Mouse (Mus musculus): ENCODE results near the gene Rptor. TPM values are rescaled to one million over a fixed set of nuclear protein-coding genes. Genes with fewer than 3 reads are reported as not detected.

Rptor gene
- polyA plus RNA-seq, 1 experiment from 2014 or later, result 12.5 TPM

DNA sequence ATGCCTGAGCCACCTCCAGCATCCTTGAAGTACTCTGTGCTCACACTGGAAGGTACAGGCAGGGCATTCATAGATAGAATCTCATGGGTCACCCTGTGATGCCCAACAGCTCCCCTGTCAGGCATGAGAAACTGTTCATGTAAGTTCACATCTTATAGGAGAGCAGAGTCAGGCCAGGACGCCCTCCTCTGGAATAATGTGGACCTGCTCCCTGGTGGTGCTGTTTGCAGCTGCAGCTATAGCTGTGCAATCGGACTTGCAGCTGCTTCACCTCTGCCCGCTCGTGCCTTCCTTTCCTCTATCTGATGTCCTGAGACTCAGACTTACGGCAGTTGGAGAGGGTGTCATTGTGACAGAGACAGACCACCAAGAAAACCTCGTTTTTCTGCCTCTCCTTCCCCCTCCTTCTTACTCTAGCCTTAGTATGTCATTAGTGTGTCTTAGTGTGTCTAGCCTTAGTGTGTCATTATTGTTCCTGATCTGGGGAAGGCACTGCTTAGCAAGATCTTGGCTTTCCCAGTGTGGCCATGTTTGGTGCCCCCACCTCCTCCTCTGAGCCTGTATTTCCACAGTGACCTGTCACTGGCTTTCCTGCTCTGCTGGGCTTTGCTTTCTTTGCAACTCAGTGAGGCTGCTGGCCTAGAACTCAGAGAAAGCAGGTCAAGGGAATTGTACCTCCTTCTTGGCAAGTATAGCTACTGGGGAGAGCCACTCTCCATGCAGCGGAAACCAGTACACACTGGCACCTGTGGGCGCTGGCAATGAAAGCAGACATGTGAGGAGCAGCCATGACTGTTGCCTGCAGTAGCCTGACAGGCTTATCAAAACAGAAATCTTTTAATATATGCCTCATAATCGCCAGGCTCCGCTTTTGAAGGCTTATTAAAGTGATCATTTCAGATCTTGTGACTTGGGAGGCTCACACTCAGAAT is 237.0 kb downstream of the Rptor start:
- Histone ChIP-seq H3K9ac (no peak overlapping the region), H3K36me3 (peaks cover 30% of the 10 kb centered on the region), H3K4me2 (no peak overlapping the region), H3K27me3 (no peaks in the 10 kb centered on the region), H3K9me3 (no peaks in the 10 kb centered on the region), H3K4me1 (no peaks in the 10 kb centered on the region), H3K27ac (no peak overlapping the region), H3K4me3 (no peak overlapping the region)
- ATAC-seq (ENCODE audit: insufficient number of reproducible peaks, insufficient read depth, low FRiP score, low TSS enrichment, low read depth), result no peak
- 78% methylated on average over 10 of the region's 10 CpGs for WGBS

DNA sequence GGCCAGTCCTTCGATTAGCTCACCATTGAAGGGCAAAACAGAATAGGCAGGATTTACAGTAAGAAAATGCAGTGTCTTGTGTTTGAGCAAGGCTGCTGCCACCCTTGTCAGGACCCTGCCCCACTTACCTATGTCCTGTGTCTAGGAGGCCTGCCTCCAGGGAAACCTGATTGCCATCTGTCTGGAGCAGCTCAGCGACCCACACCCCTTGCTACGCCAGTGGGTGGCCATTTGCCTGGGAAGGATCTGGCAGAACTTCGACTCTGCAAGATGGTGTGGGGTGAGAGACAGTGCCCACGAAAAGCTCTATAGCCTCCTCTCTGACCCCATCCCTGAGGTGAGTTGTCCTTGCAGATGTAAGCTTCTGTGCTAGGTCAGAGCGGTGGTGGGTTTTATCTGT is 243.9 kb downstream of the Rptor start:
- H3K4me2 ChIP-seq, result no peak overlapping the region
- peaks cover 63% of the 10 kb centered on the region for H3K36me3 ChIP-seq
- 94% methylated on average over 6 of the region's 6 CpGs for WGBS
- H3K9me3 ChIP-seq, result no peaks in the 10 kb centered on the region
- ATAC-seq (ENCODE audit: insufficient number of reproducible peaks, insufficient read depth, low FRiP score, low TSS enrichment, low read depth), result no peak
- no peak overlapping the region for H3K27ac ChIP-seq
- no peak overlapping the region for H3K4me3 ChIP-seq
- no peak overlapping the region for H3K9ac ChIP-seq
- no peaks in the 10 kb centered on the region for H3K27me3 ChIP-seq
- H3K4me1 ChIP-seq, result no peaks in the 10 kb centered on the region

DNA sequence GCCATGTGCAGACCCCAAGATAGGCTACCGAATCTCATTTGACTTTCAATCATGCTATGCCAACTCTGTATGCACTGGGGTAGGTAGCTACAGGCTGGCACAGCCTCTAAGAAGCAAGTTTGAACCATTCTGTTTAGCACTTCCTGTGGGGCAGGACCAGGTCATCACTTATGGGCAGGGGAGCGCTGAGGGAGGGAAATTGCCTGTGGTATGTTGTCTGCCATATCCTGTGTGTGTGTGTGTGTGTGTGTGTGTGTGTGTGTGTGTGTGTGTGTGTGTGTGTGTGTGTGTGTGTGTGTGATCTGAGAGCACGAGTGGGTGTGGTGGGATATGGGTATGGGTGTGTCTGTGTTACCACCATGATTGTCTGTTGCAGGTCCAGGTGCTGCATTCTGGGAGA is 244.4 kb downstream of the Rptor start:
- Histone ChIP-seq H3K9ac (no peak overlapping the region), H3K27ac (no peak overlapping the region), H3K27me3 (no peaks in the 10 kb centered on the region), H3K4me2 (no peak overlapping the region), H3K4me3 (no peak overlapping the region), H3K4me1 (no peaks in the 10 kb centered on the region), H3K9me3 (no peaks in the 10 kb centered on the region), H3K36me3 (peaks cover 63% of the 10 kb centered on the region)
- 95% methylated on average over 3 of the region's 3 CpGs for WGBS
- no peak for ATAC-seq (ENCODE audit: insufficient number of reproducible peaks, insufficient read depth, low FRiP score, low TSS enrichment, low read depth)

DNA sequence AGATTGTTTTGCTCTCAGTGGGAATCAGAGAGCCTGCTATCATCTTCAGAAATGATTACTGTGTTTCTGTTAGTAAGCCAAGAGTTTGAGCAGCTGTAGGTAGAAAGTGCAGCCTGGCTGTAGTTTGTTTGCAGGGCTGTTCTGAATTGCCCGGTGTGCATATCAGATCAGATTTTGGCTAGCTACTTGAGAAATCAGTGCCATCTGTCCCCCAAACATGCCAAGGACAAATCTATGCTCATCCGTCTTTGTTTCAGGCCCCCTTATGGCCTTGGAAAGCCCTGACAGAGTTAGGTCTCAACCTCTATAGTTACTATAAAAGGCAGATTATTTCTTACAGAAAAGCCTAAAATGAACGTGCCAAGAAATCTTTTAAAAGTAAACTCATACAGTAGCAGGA is 244.9 kb downstream of the Rptor start:
- WGBS, result 72% methylated on average over 3 of the region's 3 CpGs
- Histone ChIP-seq H3K36me3 (peaks cover 64% of the 10 kb centered on the region), H3K4me2 (no peak overlapping the region), H3K9me3 (no peaks in the 10 kb centered on the region), H3K9ac (no peak overlapping the region), H3K27me3 (no peaks in the 10 kb centered on the region), H3K4me1 (no peaks in the 10 kb centered on the region), H3K27ac (no peak overlapping the region), H3K4me3 (no peak overlapping the region)
- no peak for ATAC-seq (ENCODE audit: insufficient number of reproducible peaks, insufficient read depth, low FRiP score, low TSS enrichment, low read depth)

DNA sequence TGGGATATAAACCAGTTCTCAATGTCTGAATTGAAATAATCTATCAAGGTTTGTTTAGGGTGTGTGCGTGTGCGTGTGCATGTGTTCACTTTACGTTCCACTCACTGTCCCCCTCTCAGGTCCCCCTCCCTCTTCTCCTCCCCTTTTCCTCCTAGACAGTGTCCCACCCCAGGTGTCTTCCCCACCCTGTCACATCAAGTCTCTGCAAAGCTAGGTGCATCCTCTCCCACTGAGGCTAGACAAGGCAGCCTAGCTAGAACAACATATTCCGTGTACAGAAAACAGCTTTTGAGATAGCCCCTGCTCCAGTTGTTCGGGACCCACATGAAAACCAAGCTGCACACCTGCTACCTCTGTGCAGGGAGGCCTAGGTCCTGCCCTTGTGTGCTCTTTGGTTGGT is 245.5 kb downstream of the Rptor start:
- ATAC-seq (ENCODE audit: insufficient number of reproducible peaks, insufficient read depth, low FRiP score, low TSS enrichment, low read depth), result no peak
- H3K36me3 ChIP-seq, result peaks cover 70% of the 10 kb centered on the region
- WGBS, result 88% methylated on average over 5 of the region's 5 CpGs

DNA sequence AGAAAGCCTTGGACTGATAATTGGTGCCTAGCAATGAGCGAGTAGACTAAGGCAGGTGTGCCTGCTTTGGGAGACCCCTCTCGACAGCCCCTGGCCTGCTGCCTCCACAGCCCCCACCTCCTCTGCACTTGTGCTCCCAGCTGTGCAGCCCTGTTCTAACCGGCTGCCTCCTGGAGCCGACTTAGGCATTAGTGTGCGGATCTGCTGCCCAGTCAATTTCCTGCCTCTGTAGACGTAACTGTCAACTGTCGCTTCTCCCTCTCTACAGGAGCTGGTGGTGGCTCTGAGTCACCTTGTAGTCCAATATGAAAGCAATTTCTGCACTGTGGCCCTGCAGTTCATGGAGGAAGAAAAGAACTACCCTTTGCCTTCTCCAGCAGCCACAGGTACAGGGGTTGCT is 253.3 kb downstream of the Rptor start:
- 75% methylated on average over 7 of the region's 7 CpGs for WGBS

More for the DNA sequence above, 245.5 kb downstream of the Rptor start:
- H3K4me1 ChIP-seq, result no peaks in the 10 kb centered on the region
- no peaks in the 10 kb centered on the region for H3K9me3 ChIP-seq
- no peak overlapping the region for H3K4me3 ChIP-seq
- H3K9ac ChIP-seq, result no peak overlapping the region
- H3K4me2 ChIP-seq, result no peak overlapping the region
- no peaks in the 10 kb centered on the region for H3K27me3 ChIP-seq
- no peak overlapping the region for H3K27ac ChIP-seq

DNA sequence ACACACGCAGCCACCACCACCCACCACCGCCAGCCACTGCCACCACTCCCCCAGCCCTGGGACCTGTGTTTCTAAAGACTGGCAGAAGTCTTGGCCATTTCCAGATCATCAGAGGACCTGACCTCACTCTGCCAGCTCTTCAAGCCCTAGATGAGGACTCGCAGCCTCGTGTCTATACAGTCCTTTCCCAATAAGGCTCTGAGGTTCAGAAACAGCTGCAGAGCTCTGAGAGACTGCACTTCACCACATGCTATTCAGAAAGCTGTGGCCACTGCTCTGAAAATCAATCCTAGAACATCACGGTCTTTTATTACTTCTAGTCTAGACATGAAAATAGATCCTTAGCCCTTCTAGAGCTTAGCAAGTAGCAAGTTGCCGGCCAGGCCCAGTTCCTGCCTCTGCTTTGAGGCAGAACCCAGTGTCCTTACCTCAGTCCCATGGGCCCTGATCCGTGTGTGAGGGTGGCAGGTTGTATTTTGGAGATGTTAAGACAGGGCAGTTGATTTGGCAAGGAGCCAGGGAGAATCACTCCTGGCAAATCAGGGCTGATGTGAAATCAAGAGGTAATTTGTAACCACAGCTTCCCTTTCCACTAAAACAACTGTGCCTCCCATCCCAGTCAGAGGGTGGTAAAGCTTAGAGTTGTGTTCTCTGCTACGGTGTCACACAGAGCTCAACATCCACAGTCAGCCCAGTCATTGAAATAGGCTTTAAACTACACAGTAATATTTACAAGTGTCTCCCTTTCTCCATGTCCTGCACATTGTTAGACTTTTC is 260.0 kb downstream of the Rptor start:
- H3K27ac ChIP-seq, result peak overlapping the region; percentile 48; the same call in 1 of the 2 replicates
- H3K4me2 ChIP-seq, result no peak overlapping the region
- no peak overlapping the region for H3K9ac ChIP-seq
- H3K4me1 ChIP-seq, result peaks cover 33% of the 10 kb centered on the region
- ATAC-seq (ENCODE audit: insufficient number of reproducible peaks, insufficient read depth, low FRiP score, low TSS enrichment, low read depth), result no peak
- no peak overlapping the region for H3K4me3 ChIP-seq
- no peaks in the 10 kb centered on the region for H3K9me3 ChIP-seq
- WGBS, result 74% methylated on average over 8 of the region's 8 CpGs
- no peaks in the 10 kb centered on the region for H3K27me3 ChIP-seq
- H3K36me3 ChIP-seq, result peaks cover 41% of the 10 kb centered on the region

More for the DNA sequence above, 253.3 kb downstream of the Rptor start:
- Histone ChIP-seq H3K4me1 (no peaks in the 10 kb centered on the region), H3K36me3 (peaks cover 84% of the 10 kb centered on the region), H3K27ac (no peak overlapping the region), H3K4me2 (no peak overlapping the region), H3K4me3 (no peak overlapping the region), H3K9me3 (no peaks in the 10 kb centered on the region), H3K27me3 (no peaks in the 10 kb centered on the region), H3K9ac (no peak overlapping the region)
- no peak for ATAC-seq (ENCODE audit: insufficient number of reproducible peaks, insufficient read depth, low FRiP score, low TSS enrichment, low read depth)

DNA sequence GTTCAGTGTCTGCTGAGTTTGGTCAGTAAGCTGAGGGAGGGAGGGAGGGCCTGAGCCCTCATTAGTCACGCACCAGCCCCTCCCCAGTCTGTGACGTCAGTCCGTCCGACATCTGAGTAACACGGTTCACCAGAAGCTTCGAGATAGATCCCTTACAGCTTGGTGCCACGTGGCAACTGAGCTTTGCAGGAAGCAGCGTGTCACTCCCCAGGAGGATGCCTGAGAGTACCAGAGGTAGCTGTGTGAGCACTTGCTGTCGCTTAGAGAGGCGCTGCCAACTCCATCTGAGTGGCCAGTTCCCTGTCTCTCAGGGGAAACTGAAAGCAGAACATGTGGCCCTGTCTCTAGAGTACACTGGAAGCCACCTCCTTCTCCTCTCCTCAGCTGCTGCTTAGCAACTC is 260.7 kb downstream of the Rptor start:
- peaks cover 38% of the 10 kb centered on the region for H3K36me3 ChIP-seq

DNA sequence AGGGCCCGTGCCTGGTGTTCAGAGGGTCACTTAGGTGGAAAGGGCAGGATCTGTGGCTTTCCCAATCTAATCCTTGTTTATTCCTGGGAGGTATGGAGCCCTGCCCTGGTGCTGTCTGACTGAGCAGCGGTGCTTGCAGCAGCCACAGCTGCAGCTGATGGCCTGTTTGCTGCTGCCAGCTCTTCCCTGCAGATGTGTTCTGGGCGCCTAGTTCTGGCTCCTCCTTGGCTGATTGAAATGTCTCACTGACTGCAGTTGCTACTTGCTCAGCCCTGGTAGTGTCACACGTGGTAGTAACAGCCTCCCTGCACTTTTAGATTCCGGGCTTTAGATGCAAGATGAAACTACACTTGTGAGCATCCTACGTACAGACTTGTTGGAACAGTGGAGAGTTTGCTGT is 264.1 kb downstream of the Rptor start:
- Histone ChIP-seq H3K27ac (no peak overlapping the region), H3K9me3 (no peaks in the 10 kb centered on the region), H3K9ac (no peak overlapping the region), H3K36me3 (peaks cover 44% of the 10 kb centered on the region), H3K4me2 (no peak overlapping the region), H3K4me3 (no peak overlapping the region), H3K4me1 (peaks cover 34% of the 10 kb centered on the region), H3K27me3 (no peaks in the 10 kb centered on the region)
- WGBS, result 78% methylated on average over 6 of the region's 6 CpGs
- ATAC-seq (ENCODE audit: insufficient number of reproducible peaks, insufficient read depth, low FRiP score, low TSS enrichment, low read depth), result no peak

More for the DNA sequence above, 260.7 kb downstream of the Rptor start:
- Histone ChIP-seq H3K4me1 (peaks cover 37% of the 10 kb centered on the region), H3K27me3 (no peaks in the 10 kb centered on the region), H3K27ac (peak overlapping the region; percentile 48), H3K9ac (no peak overlapping the region), H3K4me2 (no peak overlapping the region), H3K4me3 (no peak overlapping the region), H3K9me3 (no peaks in the 10 kb centered on the region)
- 24% methylated on average over 10 of the region's 10 CpGs for WGBS
- no peak for ATAC-seq (ENCODE audit: insufficient number of reproducible peaks, insufficient read depth, low FRiP score, low TSS enrichment, low read depth)

DNA sequence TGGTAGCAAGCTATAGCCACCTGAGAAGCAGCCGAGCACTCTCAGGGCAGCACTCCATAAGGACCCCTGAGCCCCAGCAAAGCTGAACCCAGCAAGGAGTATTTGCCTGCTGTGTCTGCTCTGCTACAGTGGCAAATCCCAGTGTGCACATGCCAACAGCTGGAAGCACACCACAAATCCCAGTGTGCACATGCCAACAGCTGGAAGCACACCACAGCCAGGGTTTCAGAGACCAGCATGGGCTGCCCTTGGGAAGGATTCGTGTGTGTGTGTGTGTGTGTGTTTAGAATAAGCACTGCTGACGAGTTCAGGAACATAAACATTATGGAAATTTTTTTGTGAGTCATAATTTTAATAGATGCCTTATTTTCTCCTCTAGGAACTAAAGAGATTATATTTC is 265.4 kb downstream of the Rptor start:
- no peak for ATAC-seq (ENCODE audit: insufficient number of reproducible peaks, insufficient read depth, low FRiP score, low TSS enrichment, low read depth)
- WGBS, result 65% methylated on average over 3 of the region's 3 CpGs
- H3K9ac ChIP-seq, result peak overlapping the region; percentile 46; the same call in 1 of the 2 replicates
- peaks cover 26% of the 10 kb centered on the region for H3K4me1 ChIP-seq
- no peak overlapping the region for H3K4me3 ChIP-seq
- H3K9me3 ChIP-seq, result no peaks in the 10 kb centered on the region
- H3K27ac ChIP-seq, result no peak overlapping the region
- peaks cover 57% of the 10 kb centered on the region for H3K36me3 ChIP-seq
- H3K4me2 ChIP-seq, result no peak overlapping the region
- H3K27me3 ChIP-seq, result no peaks in the 10 kb centered on the region

DNA sequence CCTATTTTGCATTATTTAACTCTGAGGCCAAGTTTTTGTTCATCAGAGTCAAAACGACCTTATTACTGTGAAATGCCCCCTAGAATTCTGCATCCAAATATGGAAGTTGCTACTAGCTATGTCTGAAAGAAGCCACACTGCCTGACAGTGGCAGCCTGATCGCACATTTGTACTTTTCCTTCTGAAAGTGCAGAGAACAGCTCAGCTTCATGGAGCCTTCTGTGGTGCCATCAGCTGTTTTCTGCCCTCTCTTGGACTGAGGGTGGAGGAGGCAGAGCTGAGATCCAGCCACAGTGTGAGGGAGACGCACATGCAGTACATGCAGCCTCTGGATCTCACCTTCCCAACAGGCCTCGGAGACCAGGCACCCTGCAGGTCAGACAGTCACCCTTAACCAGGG is 265.9 kb downstream of the Rptor start:
- Histone ChIP-seq H3K9ac (no peak overlapping the region), H3K36me3 (peaks cover 61% of the 10 kb centered on the region), H3K27me3 (no peaks in the 10 kb centered on the region), H3K4me2 (no peak overlapping the region), H3K4me1 (peaks cover 21% of the 10 kb centered on the region), H3K9me3 (no peaks in the 10 kb centered on the region), H3K27ac (peak overlapping the region; percentile 66; the same call in 1 of the 2 replicates), H3K4me3 (no peak overlapping the region)
- ATAC-seq (ENCODE audit: insufficient number of reproducible peaks, insufficient read depth, low FRiP score, low TSS enrichment, low read depth), result no peak
- WGBS, result 78% methylated on average over 4 of the region's 4 CpGs
